Mouse (Mus musculus) brain, embryonic 14.5 days (tissue): ENCODE data around the gene Rnase2a.
A peak's percentile ranks its signal among the peaks of the same experiment; 100 is the strongest.

ENCODE experiments used
- CTCF ChIP-seq: fragments of 200-500 bp; IDR thresholded peaks from 2 replicates; pipeline ENCODE4 v1.5.1; 2012; ENCODE audit warnings: inconsistent platforms, mild to moderate bottlenecking, moderate library complexity, borderline replicate concordance; ENCODE audit not compliant: insufficient read depth, insufficient read length; ENCODE audit errors: extremely low read depth
- POLR2A ChIP-seq: fragments of 200-500 bp; IDR thresholded peaks from 2 replicates; pipeline ENCODE4 v1.6.1; 2012; ENCODE audit warnings: mild to moderate bottlenecking, inconsistent platforms, borderline replicate concordance; ENCODE audit not compliant: poor library complexity, insufficient read depth, insufficient read length, severe bottlenecking; ENCODE audit errors: extremely low read depth

- TF ChIP-seq CTCF (peak; percentile 61; the same call in 1 of the 2 replicates), POLR2A (no peak)
Measured at GRCm38 (mm10) chr14:51240899-51241298, 15.0 kb downstream of the Rnase2a start.
